Mouse (Mus musculus) midbrain, embryonic 12.5 days (tissue): ENCODE measurements around the gene Slc38a10. TPM values are rescaled to one million over a fixed set of nuclear protein-coding genes. Genes with fewer than 3 reads are reported as not detected.

Experiments used
- ATAC-seq: fragments of 200-750 bp; cut with Nextera tagmentation; 2 replicates; pipeline ENCODE4 v1.8.0; 2017; ENCODE audit warnings: low read depth, moderate TSS enrichment, moderate library complexity; ENCODE audit not compliant: low FRiP score
- H3K27ac ChIP-seq: fragments of 300-500 bp; sonication (generic); replicated peaks from 2 replicates; pipeline ENCODE4 v1.5.1; 2016; ENCODE audit warnings: mild to moderate bottlenecking
- H3K27me3 ChIP-seq: fragments of 300-500 bp; sonication (generic); 2 replicates; pipeline ENCODE4 v1.6.1; 2016; ENCODE audit warnings: mild to moderate bottlenecking
- H3K36me3 ChIP-seq: fragments of 300-500 bp; sonication (generic); 2 replicates; pipeline ENCODE4 v1.6.1; 2016
- H3K4me1 ChIP-seq: fragments of 300-500 bp; sonication (generic); 2 replicates; pipeline ENCODE4 v1.6.1; 2016
- H3K4me2 ChIP-seq: fragments of 300-500 bp; sonication (generic); replicated peaks from 2 replicates; pipeline ENCODE4 v1.6.1; 2016; ENCODE audit warnings: mild to moderate bottlenecking, moderate library complexity
- H3K4me3 ChIP-seq: fragments of 300-500 bp; sonication (generic); 2 replicates; pipeline ENCODE4 v1.5.1; 2016; ENCODE audit warnings: mild to moderate bottlenecking
- H3K9ac ChIP-seq: fragments of 300-500 bp; sonication (generic); replicated peaks from 2 replicates; pipeline ENCODE4 v1.6.1; 2016; ENCODE audit warnings: mild to moderate bottlenecking, moderate library complexity
- H3K9me3 ChIP-seq: fragments of 300-500 bp; sonication (generic); 2 replicates; pipeline ENCODE4 v1.6.1; 2016; ENCODE audit warnings: mild to moderate bottlenecking
- WGBS: fragments of 180-500 bp; shearing (Covaris S2); methylation state at CpG from one replicate; pipeline ENCODE4 v1.1.7; 2016; 5-methylcytosine and 5-hydroxymethylcytosine counted together
- polyA plus RNA-seq: library from polyadenylated mRNA; unstranded; fragments of >200 nt; fragmentation: Nextera tagmentation; extraction: Ambion mirVana; gene quantifications from 2 replicates; pipeline ENCODE4 v1.2.1, GENCODE M21; 2016

Slc38a10 gene
- polyA plus RNA-seq, 1 experiment from 2014 or later: 106 TPM

GRCm38 (mm10) chr11:120111033-120111432 is 40.1 kb downstream of the Slc38a10 start:
- ATAC-seq: no peak
- Histone ChIP-seq H3K27ac (no peak overlapping the region), H3K36me3 (peaks cover 63% of the 10 kb centered on the region), H3K4me1 (0 out of 2 replicates have a peak, but pooled peaks cover 6% of the 10 kb centered on the region), H3K9me3 (no peaks in the 10 kb centered on the region), H3K27me3 (no peaks in the 10 kb centered on the region), H3K4me3 (no peak overlapping the region), H3K9ac (no peak overlapping the region), H3K4me2 (no peak overlapping the region)
- WGBS: 9% methylated on average over 2 of the region's 2 CpGs

DNA sequence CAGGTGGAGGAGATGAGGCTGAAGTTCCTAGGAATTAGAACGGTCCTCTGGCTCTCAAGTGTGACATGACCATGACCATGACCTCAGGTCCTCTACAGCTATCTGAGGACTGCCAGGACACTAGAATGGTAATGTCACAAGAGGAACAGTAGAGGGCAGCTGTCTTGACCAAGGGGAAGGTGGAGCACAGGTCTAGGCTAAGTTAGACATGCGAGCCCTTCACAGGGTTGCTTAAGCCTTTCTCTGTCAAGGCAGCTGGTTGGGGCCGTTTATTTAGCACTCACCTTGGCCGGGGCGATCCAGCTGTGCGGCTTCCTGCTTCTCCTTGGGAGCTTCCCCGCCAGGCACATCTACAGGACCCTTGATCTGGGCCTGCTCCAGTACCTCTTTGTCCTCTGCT is 40.6 kb downstream of the Slc38a10 start:
- Histone ChIP-seq H3K9ac (no peak overlapping the region), H3K4me1 (0 out of 2 replicates have a peak, but pooled peaks cover 6% of the 10 kb centered on the region), H3K36me3 (peaks cover 65% of the 10 kb centered on the region), H3K27ac (no peak overlapping the region), H3K4me3 (no peak overlapping the region), H3K27me3 (no peaks in the 10 kb centered on the region), H3K9me3 (no peaks in the 10 kb centered on the region), H3K4me2 (no peak overlapping the region)
- 66% methylated on average over 7 of the region's 7 CpGs for WGBS
- no peak for ATAC-seq

GRCm38 (mm10) chr11:120109558-120110210 is 41.5 kb downstream of the Slc38a10 start:
- no peaks in the 10 kb centered on the region for H3K27me3 ChIP-seq
- no peak overlapping the region for H3K4me3 ChIP-seq
- peaks cover 65% of the 10 kb centered on the region for H3K36me3 ChIP-seq
- H3K9me3 ChIP-seq: no peaks in the 10 kb centered on the region
- 0 out of 2 replicates have a peak, but pooled peaks cover 6% of the 10 kb centered on the region for H3K4me1 ChIP-seq
- no peak for ATAC-seq
- 69% methylated on average over 14 of the region's 14 CpGs for WGBS
- H3K27ac ChIP-seq: 0 out of 2 replicates have a peak overlapping the region, but pooled peaks have one; percentile 12
- H3K4me2 ChIP-seq: no peak overlapping the region
- H3K9ac ChIP-seq: no peak overlapping the region

- H3K27ac ChIP-seq: no peak overlapping the region
- H3K4me1 ChIP-seq: 0 out of 2 replicates have a peak, but pooled peaks cover 6% of the 10 kb centered on the region
- H3K36me3 ChIP-seq: peaks cover 64% of the 10 kb centered on the region
- 91% methylated on average over 9 of the region's 9 CpGs for WGBS
- H3K4me2 ChIP-seq: no peak overlapping the region
- H3K4me3 ChIP-seq: no peak overlapping the region
- no peaks in the 10 kb centered on the region for H3K9me3 ChIP-seq
- H3K27me3 ChIP-seq: no peaks in the 10 kb centered on the region
- no peak for ATAC-seq
- H3K9ac ChIP-seq: no peak overlapping the region
These were observed 43.4 kb downstream of the Slc38a10 start for GRCm38 (mm10) chr11:120107796-120108195.

DNA sequence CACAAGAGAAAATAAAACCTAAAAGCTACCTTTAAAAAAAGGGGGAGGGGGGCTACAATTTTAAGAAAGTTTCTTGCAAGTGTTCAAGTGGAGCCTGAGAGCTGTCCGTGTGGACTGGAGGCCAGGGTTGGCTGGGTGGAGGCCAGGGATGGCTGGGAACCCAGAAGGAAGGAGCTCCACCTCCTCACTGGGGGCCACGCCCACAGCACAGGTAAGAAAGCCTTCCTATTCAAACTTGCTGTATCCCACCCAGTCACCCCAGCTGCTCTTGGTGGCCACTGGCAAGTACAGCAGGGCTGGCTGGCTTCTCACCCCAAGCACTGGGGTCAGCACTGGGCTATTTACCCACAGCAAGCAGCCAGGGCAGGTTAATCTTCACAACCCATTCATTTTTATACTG is 44.1 kb downstream of the Slc38a10 start:
- H3K9ac ChIP-seq: no peak overlapping the region
- no peaks in the 10 kb centered on the region for H3K9me3 ChIP-seq
- no peak overlapping the region for H3K4me3 ChIP-seq
- H3K27me3 ChIP-seq: no peaks in the 10 kb centered on the region
- ATAC-seq: no peak
- 0 out of 2 replicates have a peak, but pooled peaks cover 6% of the 10 kb centered on the region for H3K4me1 ChIP-seq
- no peak overlapping the region for H3K27ac ChIP-seq
- H3K36me3 ChIP-seq: peaks cover 63% of the 10 kb centered on the region
- WGBS: 75% methylated on average over 2 of the region's 2 CpGs
- H3K4me2 ChIP-seq: no peak overlapping the region

DNA sequence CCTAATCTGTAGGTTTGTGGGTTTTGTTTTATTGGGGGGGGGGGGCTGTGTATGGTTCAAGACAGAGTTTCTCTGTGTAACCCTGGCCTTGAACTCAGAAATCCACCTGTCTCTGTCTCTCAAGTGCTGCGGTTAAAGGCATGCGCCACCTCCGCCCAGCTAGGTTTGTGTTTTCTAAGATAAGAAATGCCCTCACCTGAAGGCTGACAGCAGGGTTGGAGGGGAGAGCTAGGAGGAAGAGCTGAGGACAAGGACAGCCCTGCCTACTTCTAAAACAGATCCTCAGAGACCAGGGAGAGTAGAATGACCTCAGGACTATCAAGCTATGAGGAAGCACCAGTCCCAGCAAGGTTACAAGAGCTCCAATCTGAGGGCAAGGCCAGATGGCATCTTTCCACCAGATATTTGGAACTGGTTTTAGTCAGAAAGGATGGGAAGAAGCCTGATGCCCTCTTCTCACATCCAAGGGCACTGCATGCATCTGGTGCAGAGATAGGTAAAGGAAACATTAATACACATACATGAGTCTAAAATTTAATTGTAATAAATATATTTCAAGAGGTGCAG is 47.6 kb downstream of the Slc38a10 start:
- ATAC-seq: no peak
- Histone ChIP-seq H3K27me3 (no peaks in the 10 kb centered on the region), H3K27ac (no peak overlapping the region), H3K9me3 (no peaks in the 10 kb centered on the region), H3K36me3 (peaks cover 41% of the 10 kb centered on the region), H3K4me1 (peaks cover 17% of the 10 kb centered on the region), H3K4me3 (no peak overlapping the region), H3K9ac (no peak overlapping the region), H3K4me2 (no peak overlapping the region)
- 92% methylated on average over 3 of the region's 3 CpGs for WGBS

DNA sequence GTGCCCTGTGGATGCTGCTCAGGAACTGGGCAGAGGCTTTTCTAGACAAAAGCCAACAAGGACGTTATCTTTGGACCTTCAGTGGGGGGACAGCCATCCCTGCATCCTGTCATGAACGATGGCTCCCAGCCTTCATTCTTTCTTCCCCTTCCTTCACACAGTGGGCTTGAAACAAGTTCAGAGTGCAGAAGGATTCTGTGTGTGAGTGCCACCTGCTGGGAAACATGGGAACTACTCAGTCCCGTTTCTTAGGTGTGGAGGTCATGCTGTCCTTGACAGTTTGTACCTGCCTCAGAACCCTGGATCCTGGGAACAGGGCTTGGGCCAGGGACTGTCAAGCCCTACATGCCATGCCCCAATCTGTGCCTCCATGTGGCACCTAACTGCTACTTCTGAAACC is 50.1 kb downstream of the Slc38a10 start:
- no peak for ATAC-seq
- peaks cover 34% of the 10 kb centered on the region for H3K36me3 ChIP-seq
- no peak overlapping the region; the same call in 1 of the 2 replicates for H3K9ac ChIP-seq
- H3K4me3 ChIP-seq: no peak overlapping the region
- H3K4me2 ChIP-seq: 0 out of 2 replicates have a peak overlapping the region, but pooled peaks have one; percentile 7
- 4% methylated on average over 3 of the region's 3 CpGs for WGBS
- no peaks in the 10 kb centered on the region for H3K9me3 ChIP-seq
- H3K27ac ChIP-seq: peak overlapping the region; percentile 58; the same call in 1 of the 2 replicates
- H3K4me1 ChIP-seq: peaks cover 27% of the 10 kb centered on the region
- H3K27me3 ChIP-seq: no peaks in the 10 kb centered on the region

DNA sequence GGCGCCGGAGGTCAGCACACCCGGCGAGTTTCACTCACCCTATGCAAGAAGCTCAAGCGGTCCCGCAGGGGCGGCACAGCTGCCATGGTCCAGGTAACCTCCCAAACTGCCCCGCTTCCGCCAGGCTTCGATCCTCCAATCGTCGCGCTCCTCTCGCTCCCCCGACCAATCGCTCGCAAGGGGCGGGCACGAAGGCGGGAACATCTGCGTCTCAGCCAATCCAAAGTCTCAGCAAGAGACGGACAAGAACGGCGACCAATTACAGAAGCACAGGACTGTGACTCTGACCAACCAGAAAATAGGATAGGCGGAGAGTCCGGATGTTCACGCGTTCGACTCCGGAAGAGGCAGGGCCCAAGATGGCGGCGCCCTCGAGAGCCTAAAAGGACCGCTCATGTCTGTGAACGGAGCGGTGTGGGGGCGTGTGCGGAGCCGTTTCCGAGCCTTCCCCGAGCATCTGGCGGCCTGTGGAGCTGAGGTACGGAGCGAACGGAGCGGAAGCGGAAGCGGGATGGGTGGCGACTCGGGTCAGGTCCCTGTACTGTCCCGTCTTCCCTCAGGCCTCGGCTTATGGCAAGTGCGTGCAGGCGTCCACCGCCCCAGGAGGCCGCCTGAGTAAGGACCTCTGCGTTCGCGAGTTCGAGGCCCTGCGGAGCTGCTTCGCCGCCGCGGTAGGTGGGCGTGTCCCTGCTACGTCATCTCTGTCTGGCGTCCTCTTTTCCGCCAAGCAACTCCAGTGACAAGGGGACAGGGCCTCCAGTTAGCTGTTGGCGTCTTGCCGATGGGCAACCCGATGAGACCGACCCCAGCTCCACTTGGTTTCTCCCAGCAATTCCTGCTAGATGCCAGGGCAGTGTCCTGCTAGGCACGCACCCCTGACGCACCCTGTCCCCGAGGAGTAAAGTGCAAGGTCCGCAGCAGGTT is 52.3 kb downstream of the Slc38a10 start, which contains the start of the genes Tepsin and Ndufaf8:
TSS of gene Tepsin (minus strand) at position 144 of the 924 bp plus-strand sequence.
TSS of gene Ndufaf8 (plus strand) at position 341 of the 924 bp plus-strand sequence.
- H3K27ac ChIP-seq: peak within 1 kb of the TSS; percentile 90
- H3K36me3 ChIP-seq: peaks cover 29% of the 10 kb centered on the region
- H3K9ac ChIP-seq: peak within 1 kb of the TSS; percentile 86
- peak within 1 kb of the TSS; percentile 71 for H3K4me3 ChIP-seq
- no peaks in the 10 kb centered on the region for H3K27me3 ChIP-seq
- ATAC-seq: peak; percentile 98
- under 1% methylated on average over 77 of the region's 77 CpGs for WGBS
- H3K9me3 ChIP-seq: no peaks in the 10 kb centered on the region
- H3K4me1 ChIP-seq: peaks cover 27% of the 10 kb centered on the region
- peak within 1 kb of the TSS; percentile 96 for H3K4me2 ChIP-seq

DNA sequence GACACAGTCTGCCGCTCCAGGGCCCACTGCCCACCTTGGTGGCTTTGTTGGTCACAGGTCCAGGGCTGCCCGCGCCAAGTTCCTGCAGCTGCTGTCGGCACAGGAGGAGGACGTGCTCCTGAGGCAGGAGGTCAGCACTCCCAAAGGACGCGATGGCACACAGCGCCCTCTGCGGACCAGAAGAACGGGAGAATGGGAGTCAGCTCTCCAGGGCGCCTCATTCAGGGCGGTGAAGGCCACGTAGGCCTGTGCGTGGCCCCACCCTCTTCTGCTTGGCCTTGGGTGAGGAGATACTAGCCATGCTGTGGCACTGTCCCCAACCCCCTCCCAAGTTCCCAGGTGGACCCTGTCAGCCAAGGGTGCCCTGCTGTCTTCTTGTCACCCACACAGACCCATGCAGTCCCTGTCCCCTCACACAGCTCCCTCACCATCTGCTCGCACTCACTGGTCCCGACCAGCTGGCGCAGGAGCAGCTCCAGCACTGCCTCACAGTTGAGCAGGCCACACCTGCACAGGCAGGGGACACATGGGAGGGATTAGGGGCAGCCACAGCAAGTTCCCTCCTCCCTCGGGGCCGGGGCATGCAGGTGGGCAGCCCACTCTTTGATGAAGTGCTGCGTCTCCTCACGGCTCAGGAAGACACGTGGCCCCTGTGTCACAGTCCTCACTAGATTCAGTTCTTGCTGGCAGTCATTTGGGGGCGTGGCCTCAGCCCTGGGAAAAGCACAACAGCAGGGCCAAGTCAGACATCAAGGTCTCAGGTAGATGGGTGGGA is 58.1 kb downstream of the Slc38a10 start:
- WGBS: 80% methylated on average over 23 of the region's 23 CpGs
- ATAC-seq: no peak
- no peak overlapping the region for H3K9ac ChIP-seq

DNA sequence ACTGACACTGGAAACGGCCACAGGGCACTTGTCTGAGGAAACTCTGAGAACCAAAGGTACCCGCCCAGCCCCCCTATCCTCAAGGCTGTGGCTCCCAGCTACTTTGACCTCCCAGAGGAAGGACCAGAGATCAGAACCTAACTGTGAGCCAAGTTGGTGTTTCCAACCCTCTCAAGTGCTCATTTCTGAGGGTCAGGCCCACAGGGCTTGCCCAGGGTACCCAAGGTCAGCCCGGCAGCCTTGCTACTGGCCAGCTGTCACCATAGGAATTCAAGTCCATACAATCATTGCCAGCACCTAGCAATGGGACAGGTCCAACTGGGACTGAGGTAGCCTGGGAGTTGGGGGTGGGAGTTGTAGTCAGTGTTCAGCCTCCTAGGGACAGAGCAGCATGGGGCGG is 60.5 kb downstream of the Slc38a10 start:
- H3K4me1 ChIP-seq: peaks cover 9% of the 10 kb centered on the region
- H3K9me3 ChIP-seq: no peaks in the 10 kb centered on the region
- no peak overlapping the region for H3K9ac ChIP-seq
- no peaks in the 10 kb centered on the region for H3K27me3 ChIP-seq
- ATAC-seq: no peak
- no peak overlapping the region for H3K4me2 ChIP-seq
- H3K4me3 ChIP-seq: no peak overlapping the region
- WGBS: 95% methylated on average over 4 of the region's 4 CpGs
- H3K27ac ChIP-seq: no peak overlapping the region
- peaks cover 54% of the 10 kb centered on the region for H3K36me3 ChIP-seq

More for the DNA sequence above, 58.1 kb downstream of the Slc38a10 start:
- no peaks in the 10 kb centered on the region for H3K27me3 ChIP-seq
- H3K9me3 ChIP-seq: no peaks in the 10 kb centered on the region
- H3K36me3 ChIP-seq: peaks cover 63% of the 10 kb centered on the region
- H3K4me1 ChIP-seq: peaks cover 8% of the 10 kb centered on the region
- H3K4me3 ChIP-seq: no peak overlapping the region
- H3K27ac ChIP-seq: no peak overlapping the region
- no peak overlapping the region for H3K4me2 ChIP-seq

GRCm38 (mm10) chr11:120086702-120087152 is 64.4 kb downstream of the Slc38a10 start, which contains the start of gene Cep131:
Gene Cep131 (minus strand): TSS chr11:120086827.
- H3K4me3 ChIP-seq: peak within 1 kb of the TSS; percentile 70
- no peaks in the 10 kb centered on the region for H3K27me3 ChIP-seq
- peaks cover 42% of the 10 kb centered on the region for H3K36me3 ChIP-seq
- ATAC-seq: peak; percentile 99
- WGBS: under 1% methylated on average over 28 of the region's 42 CpGs
- peaks cover 17% of the 10 kb centered on the region for H3K4me1 ChIP-seq
- peak within 1 kb of the TSS; percentile 89 for H3K9ac ChIP-seq
- peak within 1 kb of the TSS; percentile 82 for H3K27ac ChIP-seq
- peak within 1 kb of the TSS; percentile 80 for H3K4me2 ChIP-seq
- no peaks in the 10 kb centered on the region for H3K9me3 ChIP-seq
